Mouse (Mus musculus) kidney, postnatal 0 days (tissue): Measurements from ENCODE around the gene Hmox1. TPM values are rescaled to one million over a fixed set of nuclear protein-coding genes. Genes with fewer than 3 reads are reported as not detected.

ENCODE experiments used
- ATAC-seq: fragments of 200-750 bp; cut with Nextera tagmentation; replicated peaks from 2 replicates; pipeline ENCODE4 v1.8.0; 2017; ENCODE audit warnings: low read depth, moderate number of reproducible peaks, moderate TSS enrichment, moderate library complexity; ENCODE audit not compliant: low FRiP score
- DNase-seq: peaks from one replicate; pipeline ENCODE4 v3.0.0-alpha.2; 2016; ENCODE audit warnings: low spot score
- H3K27ac ChIP-seq: fragments of 300-500 bp; sonication (generic); 2 replicates; pipeline ENCODE4 v1.5.1; 2014; ENCODE audit warnings: mild to moderate bottlenecking
- H3K27me3 ChIP-seq: fragments of 300-500 bp; sonication (generic); 2 replicates; pipeline ENCODE4 v1.6.1; 2014; ENCODE audit warnings: low read length, mixed read lengths; ENCODE audit not compliant: insufficient read depth
- H3K36me3 ChIP-seq: fragments of 300-500 bp; sonication (generic); 2 replicates; pipeline ENCODE4 v1.6.1; 2014; ENCODE audit warnings: low read length, mixed read lengths; ENCODE audit not compliant: insufficient read depth
- H3K4me1 ChIP-seq: fragments of 300-500 bp; sonication (generic); replicated peaks from 2 replicates; pipeline ENCODE4 v1.6.1; 2014; ENCODE audit warnings: antibody characterized with exemption, low read length, mixed read lengths; ENCODE audit not compliant: insufficient read depth
- H3K4me2 ChIP-seq: fragments of 300-500 bp; sonication (generic); 2 replicates; pipeline ENCODE4 v1.6.1; 2014; ENCODE audit warnings: mild to moderate bottlenecking, low read length, moderate library complexity, mixed read lengths
- H3K4me3 ChIP-seq: fragments of 300-500 bp; sonication (generic); replicated peaks from 2 replicates; pipeline ENCODE4 v1.5.1; 2014; ENCODE audit warnings: low read depth, low read length
- H3K9ac ChIP-seq: fragments of 300-500 bp; sonication (generic); 2 replicates; pipeline ENCODE4 v1.6.1; 2014; ENCODE audit warnings: low read depth, low read length
- H3K9me3 ChIP-seq: fragments of 300-500 bp; sonication (generic); replicated peaks from 2 replicates; pipeline ENCODE4 v1.6.1; 2016; ENCODE audit warnings: low read length, inconsistent platforms, mixed read lengths
- CTCF ChIP-seq: IDR thresholded peaks from 2 replicates; pipeline ENCODE4 v1.5.1; 2016; ENCODE audit warnings: antibody characterized with exemption, low read depth, mild to moderate bottlenecking, moderate library complexity
- WGBS: fragments of 180-500 bp; shearing (Covaris S2); extraction: QIAGEN DNeasy Blood & Tissue Kit; methylation state at CpG from one replicate; pipeline ENCODE4 v1.1.7; 2014; 5-methylcytosine and 5-hydroxymethylcytosine counted together
- polyA plus RNA-seq: library from polyadenylated mRNA; unstranded; fragments of >200 nt; fragmentation: Nextera tagmentation; extraction: Ambion mirVana; gene quantifications from 2 replicates; pipeline ENCODE4 v1.2.1, GENCODE M21; 2015

Hmox1 gene
- polyA plus RNA-seq, 1 experiment from 2014 or later, result 39.9 TPM

DNA sequence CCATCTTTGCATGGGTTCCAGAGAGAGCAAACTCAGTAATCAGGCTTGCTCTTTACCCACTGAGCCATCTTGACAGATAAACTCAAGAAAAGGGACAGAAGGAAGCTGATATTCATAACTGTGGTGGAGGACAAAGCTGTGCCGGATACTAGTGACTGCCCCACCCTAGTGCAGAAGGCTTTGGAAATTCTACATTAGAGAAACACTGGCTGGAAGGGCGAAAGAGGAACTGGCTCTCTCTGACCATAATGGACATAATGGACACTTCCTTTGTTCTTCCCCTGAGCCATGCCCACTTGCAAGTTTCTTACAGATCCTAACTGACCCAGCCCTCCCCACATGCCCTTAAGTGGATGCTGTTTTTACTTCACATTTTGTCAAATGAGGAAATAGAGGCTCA, 7.4 kb upstream of the Hmox1 start:
- Histone ChIP-seq H3K36me3 (no peaks in the 10 kb centered on the region), H3K27ac (0 out of 2 replicates have a peak overlapping the region, but pooled peaks have one; percentile 8), H3K9me3 (no peaks in the 10 kb centered on the region), H3K4me1 (no peaks in the 10 kb centered on the region), H3K4me3 (no peak overlapping the region), H3K27me3 (no peaks in the 10 kb centered on the region), H3K9ac (no peak overlapping the region), H3K4me2 (no peak overlapping the region)
- no peak for DNase-seq
- no peak for TF ChIP-seq CTCF
- no peak for ATAC-seq
- 77% methylated on average over 2 of the region's 2 CpGs for WGBS

DNA sequence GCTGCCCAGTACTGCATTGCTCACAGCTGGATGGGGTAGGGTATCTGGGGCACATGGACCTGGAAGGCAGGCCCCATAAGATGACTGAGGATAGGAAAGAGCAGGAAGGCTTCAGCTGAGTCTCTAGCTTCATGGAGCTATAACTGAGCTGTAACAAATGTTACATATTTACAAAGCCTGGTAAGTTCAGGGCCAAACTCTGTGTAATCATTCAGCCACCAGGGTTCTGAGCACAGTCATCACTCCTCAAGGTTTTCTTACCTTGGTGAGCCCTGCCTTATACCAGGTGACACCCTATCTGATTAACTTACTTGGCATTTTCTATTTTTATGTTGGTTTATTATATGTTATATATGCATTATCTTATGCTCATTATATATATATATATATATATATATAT, 6.3 kb upstream of the Hmox1 start:
- H3K4me2 ChIP-seq, result no peak overlapping the region
- no peaks in the 10 kb centered on the region for H3K9me3 ChIP-seq
- no peak for TF ChIP-seq CTCF
- H3K4me1 ChIP-seq, result no peaks in the 10 kb centered on the region
- H3K27me3 ChIP-seq, result no peaks in the 10 kb centered on the region
- no peak overlapping the region for H3K4me3 ChIP-seq
- DNase-seq (no peak), ATAC-seq (no peak)
- no peak overlapping the region for H3K27ac ChIP-seq
- H3K36me3 ChIP-seq, result no peaks in the 10 kb centered on the region
- H3K9ac ChIP-seq, result no peak overlapping the region

DNA sequence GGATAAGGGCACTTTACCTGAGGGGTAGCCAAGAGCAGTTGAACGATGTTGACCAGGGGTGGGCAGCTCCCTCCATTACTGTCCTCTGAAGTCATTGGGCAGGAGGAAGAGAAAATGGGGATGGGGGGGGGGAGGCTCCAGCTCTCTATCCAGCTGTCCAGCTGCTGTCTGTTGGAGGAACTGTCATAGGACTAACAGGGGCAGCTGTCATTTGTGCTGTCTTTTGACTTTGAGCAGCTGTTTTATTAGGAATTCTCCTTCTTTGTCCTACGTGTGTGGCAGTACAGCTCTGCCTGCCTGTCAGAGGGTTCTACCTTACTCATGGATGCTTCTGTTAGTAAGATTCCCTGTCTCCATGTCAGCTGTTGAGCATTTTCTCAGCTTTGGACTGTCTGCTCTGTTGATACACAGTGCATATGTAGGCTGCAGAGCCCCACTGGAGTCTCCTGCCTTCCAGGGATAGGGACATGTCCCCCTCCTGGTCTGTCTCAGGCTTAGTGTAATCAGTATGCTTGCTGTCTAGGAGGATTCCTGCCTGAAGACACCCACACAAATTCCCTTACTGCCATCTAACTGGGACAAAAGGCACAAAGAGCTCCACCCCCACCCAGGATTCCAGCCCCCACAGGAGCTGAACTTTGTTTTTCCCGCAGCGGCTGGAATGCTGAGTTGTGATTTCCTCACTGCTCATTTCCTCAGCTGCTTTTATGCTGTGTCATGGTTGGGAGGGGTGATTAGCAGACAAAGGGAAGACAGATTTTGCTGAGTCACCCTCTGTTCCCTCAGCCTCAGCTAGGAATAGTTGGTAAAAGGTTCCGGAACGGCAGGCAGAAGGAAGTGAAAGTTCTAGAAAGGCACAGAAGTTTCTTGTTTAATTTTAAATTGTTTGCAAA, 4.2 kb upstream of the Hmox1 start:
- Histone ChIP-seq H3K9me3 (no peaks in the 10 kb centered on the region), H3K9ac (peak overlapping the region; percentile 18; the same call in 1 of the 2 replicates), H3K27me3 (no peaks in the 10 kb centered on the region), H3K36me3 (no peaks in the 10 kb centered on the region), H3K4me3 (0 out of 2 replicates have a peak overlapping the region, but pooled peaks have one; percentile 4), H3K27ac (peak overlapping the region; percentile 76), H3K4me2 (peak overlapping the region; percentile 38), H3K4me1 (no peaks in the 10 kb centered on the region)
- peak; percentile 96 for DNase-seq
- ATAC-seq, result peak; percentile 73
- TF ChIP-seq CTCF, result no peak
- WGBS, result 7% methylated on average over 6 of the region's 6 CpGs

GRCm38 (mm10) chr8:75090781-75091365, 2.5 kb upstream of the Hmox1 start:
- Histone ChIP-seq H3K36me3 (no peaks in the 10 kb centered on the region), H3K9me3 (no peaks in the 10 kb centered on the region), H3K27me3 (no peaks in the 10 kb centered on the region), H3K4me3 (no peak overlapping the region), H3K9ac (no peak overlapping the region), H3K4me2 (no peak overlapping the region), H3K27ac (no peak overlapping the region), H3K4me1 (no peaks in the 10 kb centered on the region)
- ATAC-seq (no peak), DNase-seq (no peak)
- TF ChIP-seq CTCF, result no peak
- WGBS, result 85% methylated on average over 4 of the region's 4 CpGs

GRCm38 (mm10) chr8:75102956-75103355, 9.5 kb downstream of the Hmox1 start:
- no peaks in the 10 kb centered on the region for H3K27me3 ChIP-seq
- no peak for DNase-seq
- no peaks in the 10 kb centered on the region for H3K4me1 ChIP-seq
- H3K4me2 ChIP-seq, result no peak overlapping the region
- H3K27ac ChIP-seq, result no peak overlapping the region
- ATAC-seq, result no peak
- no peak for TF ChIP-seq CTCF
- no peak overlapping the region for H3K4me3 ChIP-seq
- WGBS, result 91% methylated on average over 4 of the region's 4 CpGs
- H3K36me3 ChIP-seq, result 0 out of 2 replicates have a peak, but pooled peaks cover 2% of the 10 kb centered on the region
- H3K9me3 ChIP-seq, result no peaks in the 10 kb centered on the region
- no peak overlapping the region for H3K9ac ChIP-seq

DNA sequence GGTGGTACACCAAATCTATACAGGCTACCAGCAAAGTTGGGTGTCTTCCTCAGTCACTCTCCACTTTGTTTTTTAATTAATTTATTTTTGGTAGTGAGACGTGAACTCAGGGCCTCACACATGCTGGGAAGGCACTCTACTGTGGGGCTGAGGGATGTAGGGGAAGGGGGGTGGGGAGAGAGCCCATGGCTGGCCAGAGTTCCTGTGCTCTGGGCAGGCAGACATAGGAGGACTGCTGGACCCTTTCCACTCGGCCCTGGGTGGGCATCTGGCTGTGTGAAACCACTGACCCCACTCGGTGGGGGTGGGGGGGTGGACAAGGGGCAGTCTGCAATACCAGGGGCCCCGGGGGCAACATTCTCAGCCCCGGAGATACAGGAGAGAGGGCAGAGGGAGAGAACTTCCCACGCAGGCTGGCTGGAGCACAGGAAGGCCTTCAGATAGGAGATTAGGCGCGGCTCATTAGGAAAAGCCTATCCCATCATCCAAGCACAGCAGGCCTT, 10.0 kb downstream of the Hmox1 start:
- no peaks in the 10 kb centered on the region for H3K36me3 ChIP-seq
- ATAC-seq, result no peak
- no peak overlapping the region for H3K9ac ChIP-seq
- no peak overlapping the region for H3K27ac ChIP-seq
- 28% methylated on average over 8 of the region's 8 CpGs for WGBS
- no peak overlapping the region for H3K4me3 ChIP-seq
- no peaks in the 10 kb centered on the region for H3K9me3 ChIP-seq
- no peak for TF ChIP-seq CTCF
- DNase-seq, result no peak
- H3K4me1 ChIP-seq, result no peaks in the 10 kb centered on the region
- no peak overlapping the region for H3K4me2 ChIP-seq
- no peaks in the 10 kb centered on the region for H3K27me3 ChIP-seq
